Mouse (Mus musculus): ENCODE results near the gene Olfr458.
"Not testable (repeated sequence)": the region's sequence is repeated elsewhere in the genome, so short reads cannot be mapped to it uniquely, and the experiment has no call there.

Olfr458 gene

DNA sequence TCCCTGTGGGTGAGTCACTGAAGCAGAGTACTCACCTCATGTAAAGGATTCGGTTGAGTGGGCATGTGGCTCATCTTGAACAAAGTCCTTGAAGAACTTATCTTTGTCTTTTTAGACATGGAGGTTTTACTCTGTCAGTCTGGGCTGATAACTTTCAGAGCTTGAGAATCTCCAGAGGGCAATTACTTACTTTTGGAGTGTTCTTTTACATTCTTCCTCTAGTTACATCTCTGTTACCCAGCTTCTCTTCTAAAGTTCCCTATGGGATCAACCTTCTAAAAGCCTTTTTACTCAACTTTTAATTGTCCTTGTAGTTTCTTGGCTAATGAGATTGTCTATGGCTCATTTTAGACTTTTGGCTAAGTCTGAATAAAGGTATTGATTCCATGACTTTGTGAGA, at the start of gene Olfr458:
TSS of gene Olfr458 (minus strand) at position 101 of the 400 bp plus-strand sequence.
- no peak for DNase-seq

DNA sequence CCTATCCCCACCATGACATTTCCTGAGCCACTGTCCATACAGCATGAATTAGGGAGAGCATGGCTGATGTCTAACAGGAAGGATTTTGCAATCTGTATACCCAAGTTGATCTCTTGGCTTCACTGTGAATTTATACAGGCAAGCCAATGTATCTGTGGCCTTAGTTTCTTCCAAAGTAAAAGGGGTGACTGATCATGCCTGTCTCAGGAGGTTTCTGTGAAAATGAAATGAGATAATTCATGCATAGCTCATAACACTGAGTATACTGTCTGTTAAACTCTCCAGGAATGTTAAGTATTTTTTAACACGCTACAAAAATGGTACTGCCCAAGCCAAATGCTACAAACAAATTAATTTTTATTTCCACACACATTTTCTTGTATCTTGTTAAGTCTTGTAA, 48.5 kb upstream of the Olfr458 start:
- no peak for DNase-seq

DNA sequence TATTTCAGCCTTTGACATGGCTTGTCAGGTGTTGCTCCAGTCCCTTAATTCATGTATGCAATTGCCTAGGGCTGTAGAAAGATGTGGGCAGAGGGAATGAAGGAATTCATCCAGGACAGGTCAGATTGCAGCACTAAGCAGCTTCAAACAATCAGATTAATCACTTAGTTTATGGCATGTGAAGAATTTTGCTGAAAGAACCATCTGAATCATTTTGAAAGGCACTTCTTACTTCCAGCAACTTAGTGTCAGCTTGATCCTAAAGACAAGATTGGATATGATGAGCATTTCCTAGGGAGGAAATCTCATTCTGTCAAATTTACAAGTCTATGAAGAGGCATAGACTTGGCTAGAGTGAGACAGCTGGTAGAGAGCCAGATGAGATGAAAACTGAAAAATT, 44.3 kb upstream of the Olfr458 start:
- DNase-seq: no peak

DNA sequence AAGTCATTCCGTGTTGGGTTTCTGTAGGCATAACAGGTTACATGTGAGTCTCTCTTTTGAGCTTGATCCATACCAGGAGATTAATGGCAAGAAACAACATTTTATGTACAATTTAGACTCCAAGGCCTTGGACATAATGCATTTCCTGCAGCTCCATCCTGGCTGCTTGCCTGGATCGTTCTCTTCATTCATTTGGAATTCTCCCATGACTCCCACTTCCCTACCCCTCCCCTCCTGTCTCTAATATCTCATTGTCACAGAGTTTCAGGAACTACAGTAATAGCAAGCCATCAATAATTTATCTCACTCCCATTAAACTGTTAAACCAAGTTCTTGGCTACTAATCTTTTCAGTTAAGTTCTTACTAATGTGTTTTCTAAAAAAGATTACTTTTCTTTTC, 38.5 kb upstream of the Olfr458 start:
- DNase-seq: no peak

DNA sequence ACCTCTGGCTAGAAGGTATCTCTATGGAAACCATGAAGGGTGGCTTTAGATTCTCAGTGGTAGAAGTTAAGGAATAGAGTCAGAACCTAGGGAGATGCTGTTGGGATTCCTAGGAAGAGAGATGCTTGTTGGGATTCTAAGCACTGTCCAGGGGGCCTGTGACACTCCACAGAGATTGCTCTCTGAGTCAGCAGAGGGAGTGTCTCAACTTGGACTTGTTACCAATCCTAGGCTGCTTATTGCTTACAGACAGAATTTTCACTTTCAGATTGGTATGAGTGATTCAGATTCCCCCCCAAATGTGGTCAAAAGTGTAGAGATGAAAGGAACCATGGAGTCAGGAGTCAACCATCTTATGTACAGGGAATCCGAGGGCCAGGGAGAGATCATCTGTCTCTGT, 24.7 kb upstream of the Olfr458 start:
- no peak for DNase-seq

DNA sequence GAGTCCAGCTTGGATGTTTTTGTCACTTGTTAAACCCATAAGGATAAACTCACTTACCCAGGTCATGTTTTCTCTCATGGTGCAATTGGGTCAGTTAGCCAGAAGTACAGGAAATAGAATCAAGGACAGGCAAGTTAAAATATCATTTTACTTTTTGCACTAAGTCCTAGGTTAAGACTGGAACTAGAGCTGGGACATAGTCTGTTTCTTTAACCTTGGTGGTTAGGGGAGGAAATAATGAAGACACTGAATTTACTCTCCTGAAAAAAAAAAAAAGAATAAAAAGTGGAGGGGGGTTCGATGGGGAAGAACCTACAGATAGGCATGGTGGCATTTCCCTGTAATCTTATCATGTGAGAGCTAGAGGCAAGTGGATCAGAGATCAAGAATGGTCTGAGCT, 22.1 kb upstream of the Olfr458 start, which contains the start of gene Olfr456:
TSS of gene Olfr456 (minus strand) at position 101 of the 400 bp plus-strand sequence.
- no peak for DNase-seq

DNA sequence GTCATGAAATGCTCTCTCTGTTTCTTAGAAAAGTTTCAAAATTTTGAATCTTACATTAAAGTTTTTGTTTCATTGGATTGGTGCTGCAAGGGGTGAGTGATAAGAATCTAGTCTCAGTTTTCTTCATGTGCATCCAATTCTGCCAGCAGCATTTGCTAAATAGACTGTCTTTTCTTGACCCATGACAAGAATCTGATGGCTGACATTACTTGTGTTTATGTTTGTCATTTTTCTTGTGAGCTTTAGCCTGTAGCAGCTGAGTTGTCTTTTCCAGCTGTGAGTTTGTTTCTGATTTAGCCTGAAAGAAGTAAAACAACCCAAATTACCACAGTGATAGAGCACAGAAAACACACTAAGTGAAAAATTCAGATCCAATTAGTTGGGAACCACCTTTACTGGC, 19.6 kb upstream of the Olfr458 start:
- no peak for DNase-seq

DNA sequence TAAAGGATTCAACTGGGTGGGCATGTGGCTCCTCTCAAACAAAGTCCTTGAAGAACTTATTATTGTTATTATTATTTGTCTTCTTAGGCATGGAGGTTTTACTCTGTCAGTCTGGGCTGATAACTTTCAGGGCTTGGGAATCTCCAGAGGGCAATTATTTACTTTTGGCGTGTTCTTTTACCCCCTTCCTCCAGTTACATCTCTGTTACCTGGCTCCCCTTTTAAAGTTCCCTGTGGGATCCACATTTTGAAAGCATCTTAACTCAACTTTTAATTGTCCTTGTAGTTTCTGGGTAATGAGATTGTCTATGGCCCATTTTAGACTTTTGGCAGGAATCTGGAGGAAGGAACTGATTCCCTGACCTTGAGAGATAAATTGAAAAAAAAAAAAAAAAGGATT, 11.2 kb upstream of the Olfr458 start, which contains the start of gene Olfr457:
TSS of gene Olfr457 (minus strand) at position 101 of the 400 bp plus-strand sequence.
- DNase-seq: no peak

DNA sequence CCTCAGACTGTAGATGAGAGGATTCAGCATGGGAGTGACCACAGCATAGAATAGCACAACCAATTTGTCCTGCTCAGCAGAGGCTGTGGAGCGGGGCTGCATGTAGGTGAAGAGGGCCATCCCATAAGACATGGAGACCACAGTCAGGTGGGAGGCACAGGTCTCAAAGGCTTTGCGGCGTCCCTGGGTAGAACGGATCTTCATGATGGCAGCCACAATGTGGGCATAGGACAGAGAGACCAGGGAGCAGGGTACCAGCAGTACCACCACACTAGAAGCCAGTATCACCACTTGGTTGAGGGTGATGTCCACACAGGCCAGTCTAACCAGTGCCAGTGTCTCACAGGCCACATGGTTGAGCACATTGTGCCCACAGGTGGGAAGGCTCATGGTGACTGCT, 6.3 kb upstream of the Olfr458 start:
- not testable (repeated sequence) for DNase-seq

DNA sequence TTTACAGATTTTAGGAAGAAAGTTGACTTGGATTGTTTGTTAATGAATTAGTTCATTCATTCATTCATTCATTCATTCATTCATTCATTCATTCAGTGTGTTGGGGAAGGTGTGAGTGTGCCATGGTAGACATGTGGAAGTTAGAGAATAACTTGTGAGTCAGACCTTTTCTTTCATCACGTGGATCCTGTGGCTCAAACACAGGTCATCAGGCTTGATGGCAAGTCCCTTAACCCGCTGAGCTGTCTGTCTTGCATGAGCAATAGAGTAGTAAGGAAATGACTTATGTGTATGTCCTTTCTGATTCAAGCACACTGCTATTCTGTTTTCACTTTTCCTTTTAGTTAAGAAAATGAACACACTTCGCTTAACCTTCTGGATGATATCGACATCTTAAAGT, 5.5 kb upstream of the Olfr458 start:
- DNase-seq: no peak

DNA sequence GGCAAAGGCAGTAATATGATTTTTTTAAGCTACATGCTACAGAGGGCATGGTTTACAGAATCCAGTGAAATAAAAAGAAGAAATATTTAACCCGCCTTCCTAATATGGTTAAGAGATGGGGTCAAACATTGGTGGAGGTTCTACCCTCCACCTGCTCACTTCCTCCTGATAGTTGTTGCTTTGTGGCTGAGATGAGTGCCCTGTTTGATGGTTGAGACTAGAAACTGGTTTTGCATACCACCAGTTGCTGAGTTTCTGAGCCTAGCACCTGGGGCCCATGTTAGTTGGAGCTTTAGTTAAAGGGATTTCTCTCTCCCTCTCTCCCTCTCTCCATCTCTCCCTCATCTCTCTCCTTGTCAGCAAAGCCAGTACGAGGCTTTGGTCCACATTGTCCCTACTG, 17.6 kb downstream of the Olfr458 start:
- no peak for DNase-seq

DNA sequence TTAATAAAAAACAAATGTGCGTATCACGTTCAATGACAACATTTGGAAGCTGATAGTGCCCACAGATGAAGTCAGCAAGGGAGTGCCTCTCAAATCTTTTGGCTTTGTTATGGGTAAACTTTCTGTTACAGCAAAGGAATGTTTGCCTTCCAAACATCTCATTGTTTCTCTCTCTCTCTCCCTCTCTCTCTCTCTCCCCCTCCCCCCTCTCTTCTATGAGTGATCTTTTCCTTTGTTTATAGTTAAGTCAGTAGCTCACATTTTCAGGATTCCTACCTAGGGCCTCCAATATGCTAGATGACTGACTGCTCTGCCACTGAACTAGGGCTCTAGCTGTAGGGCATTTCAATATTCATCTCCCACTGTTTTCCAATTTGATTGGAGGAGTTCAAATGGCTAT, 20.5 kb downstream of the Olfr458 start:
- DNase-seq: no peak

DNA sequence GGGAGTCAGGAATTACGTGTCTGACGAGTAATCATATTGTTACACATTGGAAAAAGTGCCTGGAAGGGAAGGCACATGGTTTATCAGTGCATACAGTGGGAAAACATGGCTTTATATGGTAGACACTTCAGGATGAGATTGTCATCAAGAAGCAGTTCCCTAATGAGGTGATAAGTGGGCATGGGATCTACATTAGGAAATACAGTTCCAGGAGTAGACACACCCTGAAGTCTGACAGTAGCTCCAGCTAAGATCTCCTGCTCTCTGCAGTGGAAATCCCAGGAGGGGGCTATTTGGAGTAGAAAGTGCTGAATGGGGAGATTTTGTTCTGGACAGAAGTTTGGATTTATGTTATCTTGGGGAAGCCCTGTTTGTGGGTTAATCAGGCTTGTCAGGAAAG, 23.6 kb downstream of the Olfr458 start:
- no peak for DNase-seq

DNA sequence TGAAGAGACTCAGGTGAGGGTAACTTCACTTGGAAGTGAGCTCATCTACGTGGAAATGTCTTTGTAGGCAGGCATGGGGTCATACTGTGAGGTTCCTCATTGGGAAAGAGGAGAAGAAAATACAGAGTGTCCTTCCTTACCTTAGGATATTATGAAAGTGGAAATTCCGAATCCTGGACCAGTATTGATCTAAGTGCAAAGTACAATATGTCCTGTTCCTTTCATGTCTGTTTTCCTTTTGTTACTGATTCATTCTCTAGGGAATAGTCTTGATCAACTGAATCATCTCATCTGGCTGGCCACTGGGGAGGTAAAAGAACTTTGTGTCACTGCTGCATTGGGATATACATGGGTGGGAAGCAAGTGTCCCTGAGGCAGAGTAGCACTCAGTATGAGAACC, 29.5 kb downstream of the Olfr458 start:
- no peak for DNase-seq

DNA sequence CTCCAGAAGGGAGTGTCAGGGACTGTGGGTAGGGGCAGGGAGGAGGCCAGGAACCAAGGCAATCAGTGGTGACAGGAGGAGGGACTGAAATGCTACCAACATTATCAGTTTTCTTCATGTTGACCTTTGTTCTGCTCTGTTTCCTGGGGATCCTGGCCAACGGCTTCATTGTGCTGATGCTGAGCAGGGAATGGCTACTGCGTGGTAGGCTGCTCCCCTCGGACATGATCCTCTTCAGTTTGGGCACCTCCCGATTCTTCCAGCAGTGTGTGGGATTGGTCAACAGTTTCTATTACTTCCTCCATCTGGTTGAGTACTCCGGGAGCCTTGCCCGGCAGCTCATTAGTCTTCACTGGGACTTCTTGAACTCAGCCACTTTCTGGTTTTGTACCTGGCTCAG, 30.6 kb downstream of the Olfr458 start, which contains the start of gene Tas2r126:
TSS of gene Tas2r126 (plus strand) at position 90 of the 400 bp plus-strand sequence.
- DNase-seq: peak; percentile 12

DNA sequence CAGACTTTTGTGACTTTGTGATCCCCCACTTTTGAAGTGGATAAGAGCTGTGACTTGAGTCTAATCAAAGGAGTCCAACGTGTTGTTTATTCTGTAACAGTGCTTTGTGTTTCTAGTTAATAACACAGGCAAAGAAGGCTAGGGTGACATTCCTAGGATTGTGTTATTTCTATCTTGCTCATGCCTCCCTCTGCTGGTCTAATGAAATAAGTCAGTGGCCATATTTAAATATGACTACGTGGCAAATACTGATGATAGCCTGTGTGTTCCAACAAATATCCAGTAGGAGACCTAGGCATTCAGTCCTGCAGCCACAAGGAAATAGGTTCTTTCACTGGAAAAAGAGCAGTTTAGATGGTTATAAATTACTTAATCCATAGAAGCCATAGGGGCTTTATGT, 31.4 kb downstream of the Olfr458 start:
- DNase-seq: no peak

DNA sequence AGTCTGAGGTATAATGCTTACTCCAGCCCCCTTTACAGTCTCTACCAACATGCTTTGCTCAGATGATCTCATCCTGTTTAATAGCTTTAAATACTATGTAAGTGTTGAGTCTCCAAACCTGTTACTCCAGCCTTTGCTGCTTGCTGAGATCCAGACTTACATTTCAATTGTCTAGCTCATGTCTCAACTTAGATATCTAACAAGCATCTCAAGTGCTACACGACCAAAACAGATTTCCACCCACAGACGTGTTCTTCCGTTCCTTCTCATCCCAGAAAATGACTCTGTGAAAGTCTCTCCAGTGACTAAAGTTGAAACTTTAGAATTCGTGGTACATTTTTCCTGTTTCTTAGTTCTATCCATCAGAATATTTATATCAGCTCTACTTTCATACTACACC, 38.7 kb downstream of the Olfr458 start:
- no peak for DNase-seq

DNA sequence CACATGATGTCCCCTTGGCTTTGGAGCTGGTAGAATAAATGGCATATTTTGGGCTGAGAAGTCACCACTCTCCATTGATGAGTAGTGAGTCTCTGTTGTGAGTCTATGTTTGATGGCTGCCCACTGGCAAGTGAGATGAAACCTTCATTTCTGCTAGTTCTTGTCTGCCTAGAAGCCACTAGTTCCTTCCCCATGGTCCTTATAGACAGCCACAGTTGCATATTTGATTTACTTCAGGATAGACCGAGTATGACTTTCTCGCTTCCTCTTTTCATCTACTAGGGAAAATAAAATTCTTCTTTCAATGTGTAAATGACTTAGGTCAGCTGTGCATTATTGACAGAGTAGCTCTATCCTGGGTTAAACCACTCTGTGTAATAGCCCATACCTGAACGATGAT, 40.5 kb downstream of the Olfr458 start:
- no peak for DNase-seq

DNA sequence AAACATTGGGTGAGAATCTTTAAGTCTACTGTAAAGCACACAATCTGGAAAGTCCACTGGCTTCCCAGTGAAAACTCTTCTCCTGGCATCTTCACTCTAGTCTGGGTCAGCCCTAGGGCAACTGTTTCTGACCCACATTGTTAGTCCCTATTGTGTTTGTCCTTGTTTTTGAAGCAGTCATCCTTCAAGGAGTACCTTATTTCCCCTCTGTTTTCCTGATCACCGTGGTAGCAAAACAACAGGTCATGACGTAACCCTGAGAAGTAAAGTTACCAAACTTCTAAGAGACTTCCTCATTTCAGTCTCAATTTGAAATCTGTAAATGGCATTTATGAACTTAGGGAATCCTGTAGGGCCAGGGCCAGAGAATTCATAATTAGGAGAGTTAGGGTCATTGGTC, 43.6 kb downstream of the Olfr458 start:
- DNase-seq: no peak

DNA sequence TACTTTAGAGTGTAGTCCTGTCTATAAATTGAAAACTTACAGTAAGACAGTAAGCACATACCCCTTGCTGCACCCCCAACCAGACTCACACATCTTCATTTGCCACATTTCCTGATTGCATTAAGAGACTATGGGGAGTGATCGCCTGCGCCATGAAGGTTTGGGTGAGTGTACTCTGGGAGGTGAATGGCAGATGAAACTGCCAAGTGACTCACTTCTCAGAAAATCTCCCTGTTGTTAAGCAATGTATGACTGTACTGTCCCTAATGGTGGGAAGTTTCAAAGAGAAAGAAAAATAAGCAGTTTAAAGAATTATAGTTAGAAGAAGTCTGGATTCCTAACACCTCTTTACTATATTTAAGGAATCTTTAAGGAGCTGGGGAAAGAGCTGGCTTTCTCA, 45.6 kb downstream of the Olfr458 start:
- no peak for DNase-seq
